Mouse (Mus musculus) MEL (cell line): ENCODE data around the gene Slc9a3r1. TPM values are rescaled to one million over a fixed set of nuclear protein-coding genes. Genes with fewer than 3 reads are reported as not detected.
A peak's percentile ranks its signal among the peaks of the same experiment; 100 is the strongest.

Experiments
- DNase-seq: peaks from one replicate; pipeline ENCODE4 v3.0.0; 2011; ENCODE audit warnings: low read depth, low spot score
- H3K27ac ChIP-seq: 2 replicates; pipeline ENCODE4 v1.5.1; 2012; ENCODE audit warnings: low read depth, mild to moderate bottlenecking, control low read depth, low read length, moderate library complexity; ENCODE audit not compliant: control insufficient read depth
- H3K27me3 ChIP-seq, 2 experiments: fragments of 150-350 bp in 1 of 2; sonication (generic) in 1 of 2; 2 replicates each; pipeline ENCODE4 v1.6.1; 2012; ENCODE audit warnings: low read length in 2 of 2, mild to moderate bottlenecking in 2 of 2, improper control_type of control experiment in 1 of 2, moderate library complexity in 1 of 2; ENCODE audit not compliant: insufficient read depth in 2 of 2, control insufficient read depth in 1 of 2
- H3K36me3 ChIP-seq, 2 experiments: 2 replicates each; pipeline ENCODE4 v1.6.1; 2012 to 2014; ENCODE audit warnings: low read length in 2 of 2, improper control_type of control experiment in 1 of 2, inconsistent platforms in 1 of 2, mild to moderate bottlenecking in 1 of 2; ENCODE audit not compliant: insufficient read depth in 2 of 2, control insufficient read depth in 1 of 2
- H3K4me1 ChIP-seq, 2 experiments: fragments of 150-350 bp in 1 of 2; sonication (generic) in 1 of 2; 2 replicates each; pipeline ENCODE4 v1.6.1; 2012; ENCODE audit warnings: low read length in 2 of 2, improper control_type of control experiment in 1 of 2, mild to moderate bottlenecking in 1 of 2; ENCODE audit not compliant: insufficient read depth in 2 of 2, control insufficient read depth in 1 of 2
- H3K4me3 ChIP-seq, 2 experiments: fragments of 150-350 bp in 1 of 2; sonication (generic) in 1 of 2; 2 replicates each; pipeline ENCODE4 v1.5.1; 2012; ENCODE audit warnings: low read depth in 2 of 2, low read length in 2 of 2, mild to moderate bottlenecking in 2 of 2, moderate library complexity in 2 of 2, control low read depth in 1 of 2, improper control_type of control experiment in 1 of 2; ENCODE audit not compliant: control insufficient read depth in 1 of 2, insufficient read depth in 1 of 2
- H3K79me2 ChIP-seq: 2 replicates; pipeline ENCODE4 v1.6.1; 2012; ENCODE audit warnings: mild to moderate bottlenecking, low read length, moderate library complexity; ENCODE audit not compliant: control insufficient read depth, poor library complexity, insufficient read depth
- H3K9ac ChIP-seq: 2 replicates; pipeline ENCODE4 v1.6.1; 2012; ENCODE audit warnings: low read depth, mild to moderate bottlenecking, control low read depth, low read length, moderate library complexity; ENCODE audit not compliant: control insufficient read depth, poor library complexity, severe bottlenecking
- H3K9me3 ChIP-seq: fragments of 150-350 bp; sonication (generic); replicated peaks from 2 replicates; pipeline ENCODE4 v1.6.1; 2012; ENCODE audit warnings: mild to moderate bottlenecking, low read length, improper control_type of control experiment, moderate library complexity; ENCODE audit not compliant: insufficient read depth
- CTCF ChIP-seq, 3 experiments: IDR thresholded peaks in 2 of 3; conservative IDR thresholded peaks in 1 of 3; 2 replicates each; pipeline ENCODE4 v1.5.1; 2011 to 2012; ENCODE audit warnings: low read length in 3 of 3, low read depth in 2 of 3, mild to moderate bottlenecking in 2 of 3, improper control_type of control experiment in 1 of 3, inconsistent platforms in 1 of 3, mixed read lengths in 1 of 3, moderate library complexity in 1 of 3; ENCODE audit not compliant: control insufficient read depth in 1 of 3, insufficient read depth in 1 of 3, poor library complexity in 1 of 3, severe bottlenecking in 1 of 3
- E2F4 ChIP-seq: IDR thresholded peaks from 2 replicates; pipeline ENCODE4 v1.6.1; 2011; ENCODE audit warnings: low read depth, low read length, improper control_type of control experiment, borderline replicate concordance
- ETS1 ChIP-seq: IDR thresholded peaks from 2 replicates; pipeline ENCODE4 v1.6.1; 2012; ENCODE audit warnings: low read depth, mild to moderate bottlenecking, inconsistent platforms, low read length, improper control_type of control experiment, moderate library complexity
- GABPA ChIP-seq: IDR thresholded peaks from 2 replicates; pipeline ENCODE4 v1.6.1; 2012; ENCODE audit warnings: low read depth, mild to moderate bottlenecking, inconsistent platforms, low read length, improper control_type of control experiment, moderate library complexity
- HCFC1 ChIP-seq: IDR thresholded peaks from 2 replicates; pipeline ENCODE4 v1.6.1; 2012; ENCODE audit warnings: low read depth, mild to moderate bottlenecking, inconsistent platforms, low read length, improper control_type of control experiment, moderate library complexity
- JUND ChIP-seq: IDR thresholded peaks from 2 replicates; pipeline ENCODE4 v1.6.1; 2011; ENCODE audit warnings: low read depth, mild to moderate bottlenecking, improper control_type of control experiment, low read length
- MYC ChIP-seq: IDR thresholded peaks from 2 replicates; pipeline ENCODE4 v1.6.1; 2011; ENCODE audit warnings: low read depth, mild to moderate bottlenecking, low read length, improper control_type of control experiment, moderate library complexity
- NELFE ChIP-seq: IDR thresholded peaks from 2 replicates; pipeline ENCODE4 v1.6.1; 2011; ENCODE audit warnings: low read depth, low read length, improper control_type of control experiment
- NRF1 ChIP-seq: IDR thresholded peaks from 2 replicates; pipeline ENCODE4 v1.6.1; 2014; ENCODE audit warnings: low read depth, mild to moderate bottlenecking, inconsistent platforms, low read length, improper control_type of control experiment, moderate library complexity; ENCODE audit not compliant: poor library complexity, insufficient read depth, severe bottlenecking
- RAD21 ChIP-seq: IDR thresholded peaks from 2 replicates; pipeline ENCODE4 v1.6.1; 2011; ENCODE audit warnings: mild to moderate bottlenecking, low read depth, low read length, improper control_type of control experiment
- SMC3 ChIP-seq: IDR thresholded peaks from 2 replicates; pipeline ENCODE4 v1.6.1; 2011; ENCODE audit warnings: low read depth, low read length, improper control_type of control experiment
- TAL1 ChIP-seq: IDR thresholded peaks from 2 replicates; pipeline ENCODE4 v1.6.1; 2012; ENCODE audit warnings: mild to moderate bottlenecking, inconsistent platforms, low read length, moderate library complexity, mixed read lengths
- TBP ChIP-seq: IDR thresholded peaks from 2 replicates; pipeline ENCODE4 v1.8.0; 2011; ENCODE audit warnings: low read depth, low read length, improper control_type of control experiment
- UBTF ChIP-seq: IDR thresholded peaks from 2 replicates; pipeline ENCODE4 v1.6.1; 2012; ENCODE audit warnings: low read depth, mild to moderate bottlenecking, inconsistent platforms, low read length, improper control_type of control experiment, moderate library complexity, borderline replicate concordance; ENCODE audit not compliant: insufficient read depth
- polyA plus RNA-seq, 2 experiments: library from polyadenylated mRNA; stranded (reverse) in 1 of 2; unstranded in 1 of 2; fragments of >175 nt in 1 of 2; fragments of >200 nt in 1 of 2; gene quantifications; 2 replicates each; pipeline versions ENCODE4 v1.2.1 to v1.2.4; 2012; ENCODE audit warnings: low replicate concordance in 2 of 2, low read depth in 1 of 2; ENCODE audit not compliant: insufficient read length in 2 of 2, insufficient read depth in 1 of 2, missing spikeins in 1 of 2
- total RNA-seq: library from RNA; depleted of rRNA; stranded (reverse); fragments of 300-350 nt; gene quantifications from 2 replicates; pipeline ENCODE4 v1.2.3, GENCODE M21; 2012

The Slc9a3r1 gene
- total and polyA plus RNA-seq, 3 experiments, result 112 to 127 TPM; not detected in 1

DNA sequence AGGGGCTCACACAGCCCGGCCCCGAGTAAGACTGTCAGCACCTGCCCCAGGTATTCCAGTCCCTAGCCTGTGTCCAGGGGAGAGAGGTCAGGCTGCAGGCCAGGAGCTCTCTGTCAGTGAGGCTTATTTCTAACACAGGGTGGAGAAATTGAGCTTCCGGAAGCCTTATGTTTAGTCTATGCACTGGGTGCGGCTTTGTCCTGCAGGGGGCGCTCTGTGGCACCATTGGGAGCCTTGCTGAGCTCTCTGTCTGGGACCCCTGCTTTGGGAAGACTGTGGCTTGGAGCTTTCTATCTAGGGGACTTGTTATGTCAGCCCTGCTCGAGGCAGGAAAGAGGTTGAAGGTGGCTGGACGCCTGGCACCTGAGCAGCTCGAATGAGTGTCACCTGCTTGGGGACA, 61.7 kb downstream of the Slc9a3r1 start:
- no peaks in the 10 kb centered on the region for H3K79me2 ChIP-seq
- H3K4me3 ChIP-seq, result no peak overlapping the region
- peak; percentile 66 for DNase-seq
- peaks cover 0 to 6% of the 10 kb centered on the region in 2 experiments; a peak in 2 of 4 replicates for H3K4me1 ChIP-seq
- H3K9ac ChIP-seq, result no peak overlapping the region
- H3K9me3 ChIP-seq, result no peaks in the 10 kb centered on the region
- H3K27me3 ChIP-seq, result no peaks in the 10 kb centered on the region
- H3K27ac ChIP-seq, result no peak overlapping the region
- H3K36me3 ChIP-seq, result 0 out of 4 replicates have a peak, but pooled peaks cover 0 to 2% of the 10 kb centered on the region in 2 experiments
- TF ChIP-seq CTCF (IDR thresholded peaks at IDR 0.05 in 2 of 3, conservative IDR thresholded peaks at IDR 0.05 in 1 of 3; ENCODE audit: control insufficient read depth in 1 of 3, insufficient read depth in 1 of 3, low read depth in 2 of 3, low read length in 3 of 3, poor library complexity in 1 of 3, severe bottlenecking in 1 of 3) (peak; percentile 82 to 96 (median 83)), SMC3 (peak; percentile 50), E2F4 (no peak), RAD21 (peak; percentile 28)

DNA sequence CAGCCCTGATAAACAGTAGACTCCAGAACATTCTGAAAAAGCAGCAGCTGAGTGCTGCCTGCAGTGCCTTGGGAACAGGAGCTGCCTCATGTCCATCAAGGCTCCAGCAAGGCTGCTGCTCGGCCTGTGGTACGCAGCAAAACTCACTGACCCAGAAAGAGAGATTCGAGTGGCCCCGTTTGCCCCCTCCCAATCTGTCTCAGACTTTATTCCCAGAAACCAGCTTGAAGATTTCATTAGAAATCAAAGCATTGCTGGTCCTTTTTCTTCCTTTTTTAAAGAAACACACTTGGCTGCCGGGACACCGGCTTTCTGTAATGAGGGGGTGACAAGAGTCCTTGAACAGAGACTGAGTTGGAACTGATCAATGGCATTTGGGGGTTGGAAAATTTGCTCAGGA, 62.2 kb downstream of the Slc9a3r1 start:
- Histone ChIP-seq H3K9ac (no peak overlapping the region), H3K4me3 (no peak overlapping the region), H3K9me3 (no peaks in the 10 kb centered on the region), H3K79me2 (no peaks in the 10 kb centered on the region), H3K27ac (no peak overlapping the region), H3K4me1 (peaks cover 0 to 6% of the 10 kb centered on the region in 2 experiments; a peak in 2 of 4 replicates), H3K27me3 (no peaks in the 10 kb centered on the region), H3K36me3 (peaks cover 0 to 2% of the 10 kb centered on the region in 2 experiments; a peak in 1 of 4 replicates)
- no peak for DNase-seq
- no peak for TF ChIP-seq CTCF (IDR thresholded peaks at IDR 0.05 in 2 of 3, conservative IDR thresholded peaks at IDR 0.05 in 1 of 3; ENCODE audit: control insufficient read depth in 1 of 3, insufficient read depth in 1 of 3, low read depth in 2 of 3, low read length in 3 of 3, poor library complexity in 1 of 3, severe bottlenecking in 1 of 3)
- no peak for TF ChIP-seq HCFC1
- no peak for TF ChIP-seq NRF1
- no peak for TF ChIP-seq E2F4
- TF ChIP-seq ETS1, result no peak
- TF ChIP-seq TAL1, result no peak
- TF ChIP-seq MYC, result no peak
- TF ChIP-seq JUND, result no peak
- no peak for TF ChIP-seq NELFE
- TF ChIP-seq TBP, result no peak
- no peak for TF ChIP-seq GABPA
- no peak for TF ChIP-seq UBTF
